Mouse (Mus musculus) limb, embryonic 10.5 days (tissue): ENCODE results near the gene Syt2. TPM values are rescaled to one million over a fixed set of nuclear protein-coding genes. Genes with fewer than 3 reads are reported as not detected.

ENCODE experiments used
- DNase-seq: peaks from one replicate; pipeline ENCODE4 v3.0.0-alpha.2; 2017; ENCODE audit warnings: low spot score
- H3K27ac ChIP-seq: fragments of 300-500 bp; sonication (generic); 2 replicates; pipeline ENCODE4 v1.5.1; 2016; ENCODE audit warnings: mild to moderate bottlenecking
- H3K27me3 ChIP-seq: fragments of 300-500 bp; sonication (generic); 2 replicates; pipeline ENCODE4 v1.6.1; 2016; ENCODE audit warnings: low read depth, mild to moderate bottlenecking; ENCODE audit not compliant: poor library complexity, severe bottlenecking
- H3K36me3 ChIP-seq: fragments of 300-500 bp; sonication (generic); 2 replicates; pipeline ENCODE4 v1.6.1; 2016; ENCODE audit warnings: mild to moderate bottlenecking, moderate library complexity
- H3K4me1 ChIP-seq: fragments of 300-500 bp; sonication (generic); 2 replicates; pipeline ENCODE4 v1.6.1; 2016
- H3K4me3 ChIP-seq: fragments of 300-500 bp; sonication (generic); 2 replicates; pipeline ENCODE4 v1.5.1; 2016; ENCODE audit warnings: mild to moderate bottlenecking, moderate library complexity
- H3K9me3 ChIP-seq: fragments of 300-500 bp; sonication (generic); replicated peaks from 2 replicates; pipeline ENCODE4 v1.6.1; 2016; ENCODE audit warnings: mild to moderate bottlenecking
- WGBS: fragments of 180-500 bp; shearing (Covaris S2); methylation state at CpG from one replicate; pipeline ENCODE4 v1.1.7; 2016; 5-methylcytosine and 5-hydroxymethylcytosine counted together
- polyA plus RNA-seq: library from polyadenylated mRNA; unstranded; fragments of >200 nt; fragmentation: Nextera tagmentation; extraction: Ambion mirVana; gene quantifications from 2 replicates; pipeline ENCODE4 v1.2.1, GENCODE M21; 2016

Syt2 gene
- polyA plus RNA-seq, 1 experiment from 2014 or later = 0.06 TPM

- Histone ChIP-seq H3K4me1 (0 out of 2 replicates have a peak, but pooled peaks cover 5% of the 10 kb centered on the region), H3K27me3 (no peaks in the 10 kb centered on the region), H3K4me3 (no peak overlapping the region), H3K9me3 (no peaks in the 10 kb centered on the region), H3K27ac (no peak overlapping the region), H3K36me3 (peaks cover 34% of the 10 kb centered on the region)
- no peak for DNase-seq
- 83% methylated on average over 3 of the region's 3 CpGs for WGBS
These were observed 10.2 kb upstream of the Syt2 start for GRCm38 (mm10) chr1:134636245-134636644.

- peaks cover 2% of the 10 kb centered on the region; the same call in 1 of the 2 replicates for H3K27me3 ChIP-seq
- no peak overlapping the region for H3K4me3 ChIP-seq
- H3K4me1 ChIP-seq = 0 out of 2 replicates have a peak, but pooled peaks cover 5% of the 10 kb centered on the region
- no peak for DNase-seq
- WGBS = 13% methylated on average over 3 of the region's 3 CpGs
- H3K27ac ChIP-seq = no peak overlapping the region
- H3K9me3 ChIP-seq = no peaks in the 10 kb centered on the region
- peaks cover 29% of the 10 kb centered on the region for H3K36me3 ChIP-seq
These were observed 9.8 kb upstream of the Syt2 start for GRCm38 (mm10) chr1:134636684-134637083.

- no peak for DNase-seq
- Histone ChIP-seq H3K36me3 (peaks cover 16% of the 10 kb centered on the region), H3K4me1 (0 out of 2 replicates have a peak, but pooled peaks cover 5% of the 10 kb centered on the region), H3K4me3 (no peak overlapping the region), H3K27ac (no peak overlapping the region), H3K9me3 (no peaks in the 10 kb centered on the region), H3K27me3 (peaks cover 15% of the 10 kb centered on the region)
- 53% methylated on average over 3 of the region's 3 CpGs for WGBS
These were observed 8.4 kb upstream of the Syt2 start for GRCm38 (mm10) chr1:134638041-134638440.

- Histone ChIP-seq H3K9me3 (no peaks in the 10 kb centered on the region), H3K4me1 (0 out of 2 replicates have a peak, but pooled peaks cover 5% of the 10 kb centered on the region), H3K36me3 (peaks cover 11% of the 10 kb centered on the region), H3K4me3 (no peak overlapping the region), H3K27me3 (peaks cover 20% of the 10 kb centered on the region), H3K27ac (no peak overlapping the region)
- 38% methylated on average over 7 of the region's 7 CpGs for WGBS
- DNase-seq = no peak
These were observed 8.0 kb upstream of the Syt2 start for GRCm38 (mm10) chr1:134638522-134638921.

GRCm38 (mm10) chr1:134639460-134639859 is 7.0 kb upstream of the Syt2 start:
- 0 out of 2 replicates have a peak, but pooled peaks cover 5% of the 10 kb centered on the region for H3K4me1 ChIP-seq
- H3K27ac ChIP-seq = no peak overlapping the region
- no peaks in the 10 kb centered on the region for H3K9me3 ChIP-seq
- no peak overlapping the region for H3K4me3 ChIP-seq
- peaks cover 1% of the 10 kb centered on the region; the same call in 1 of the 2 replicates for H3K36me3 ChIP-seq
- peaks cover 29% of the 10 kb centered on the region for H3K27me3 ChIP-seq
- 80% methylated on average over 6 of the region's 6 CpGs for WGBS
- no peak for DNase-seq

GRCm38 (mm10) chr1:134641507-134641906 is 5.0 kb upstream of the Syt2 start:
- no peaks in the 10 kb centered on the region for H3K9me3 ChIP-seq
- H3K36me3 ChIP-seq = no peaks in the 10 kb centered on the region
- H3K4me1 ChIP-seq = peaks cover 13% of the 10 kb centered on the region
- WGBS = 22% methylated on average over 3 of the region's 3 CpGs
- no peak overlapping the region for H3K27ac ChIP-seq
- DNase-seq = no peak
- H3K4me3 ChIP-seq = no peak overlapping the region
- peaks cover 50% of the 10 kb centered on the region for H3K27me3 ChIP-seq

- no peaks in the 10 kb centered on the region for H3K9me3 ChIP-seq
- H3K4me3 ChIP-seq = no peak overlapping the region
- no peaks in the 10 kb centered on the region for H3K36me3 ChIP-seq
- peaks cover 25% of the 10 kb centered on the region for H3K4me1 ChIP-seq
- peaks cover 72% of the 10 kb centered on the region for H3K27me3 ChIP-seq
- no peak overlapping the region for H3K27ac ChIP-seq
- WGBS = 80% methylated on average over 6 of the region's 6 CpGs
- DNase-seq = no peak
These were observed 2.8 kb upstream of the Syt2 start for GRCm38 (mm10) chr1:134643702-134644101.

- Histone ChIP-seq H3K36me3 (no peaks in the 10 kb centered on the region), H3K4me3 (peak overlapping the region; percentile 53), H3K27me3 (peaks cover 89% of the 10 kb centered on the region), H3K9me3 (no peaks in the 10 kb centered on the region), H3K4me1 (peaks cover 25% of the 10 kb centered on the region), H3K27ac (no peak overlapping the region)
- DNase-seq = no peak
- 15% methylated on average over 16 of the region's 16 CpGs for WGBS
These were observed 873 bp upstream of the Syt2 start for GRCm38 (mm10) chr1:134645408-134646200.

GRCm38 (mm10) chr1:134646963-134647282 is 446 bp downstream of the Syt2 start:
- H3K36me3 ChIP-seq = no peaks in the 10 kb centered on the region
- under 1% methylated on average over 28 of the region's 28 CpGs for WGBS
- no peaks in the 10 kb centered on the region for H3K9me3 ChIP-seq
- no peak overlapping the region for H3K27ac ChIP-seq
- H3K4me3 ChIP-seq = peak overlapping the region; percentile 53
- no peak for DNase-seq
- H3K27me3 ChIP-seq = peaks cover 98% of the 10 kb centered on the region
- peaks cover 33% of the 10 kb centered on the region for H3K4me1 ChIP-seq

- H3K4me3 ChIP-seq = peak overlapping the region; percentile 53; the same call in 1 of the 2 replicates
These were observed 1.1 kb downstream of the Syt2 start for GRCm38 (mm10) chr1:134647591-134647990.

GRCm38 (mm10) chr1:134650816-134651215 is 4.3 kb downstream of the Syt2 start:
- Histone ChIP-seq H3K36me3 (no peaks in the 10 kb centered on the region), H3K9me3 (no peaks in the 10 kb centered on the region), H3K27me3 (peaks cover 81% of the 10 kb centered on the region), H3K4me3 (no peak overlapping the region), H3K27ac (no peak overlapping the region), H3K4me1 (peaks cover 46% of the 10 kb centered on the region)
- 87% methylated on average over 5 of the region's 5 CpGs for WGBS
- no peak for DNase-seq

More at GRCm38 (mm10) chr1:134647591-134647990, 1.1 kb downstream of the Syt2 start:
- Histone ChIP-seq H3K27ac (no peak overlapping the region), H3K27me3 (peaks cover 98% of the 10 kb centered on the region), H3K4me1 (peaks cover 39% of the 10 kb centered on the region), H3K36me3 (no peaks in the 10 kb centered on the region), H3K9me3 (no peaks in the 10 kb centered on the region)
- no peak for DNase-seq
- WGBS = 26% methylated on average over 7 of the region's 7 CpGs

GRCm38 (mm10) chr1:134651268-134651850 is 4.9 kb downstream of the Syt2 start:
- H3K27me3 ChIP-seq = peaks cover 76% of the 10 kb centered on the region
- H3K9me3 ChIP-seq = no peaks in the 10 kb centered on the region
- DNase-seq = no peak
- 59% methylated on average over 13 of the region's 13 CpGs for WGBS
- H3K4me1 ChIP-seq = peaks cover 41% of the 10 kb centered on the region
- no peak overlapping the region for H3K4me3 ChIP-seq
- no peak overlapping the region for H3K27ac ChIP-seq
- H3K36me3 ChIP-seq = no peaks in the 10 kb centered on the region

GRCm38 (mm10) chr1:134651851-134652398 is 5.4 kb downstream of the Syt2 start:
- Histone ChIP-seq H3K27ac (no peak overlapping the region), H3K4me1 (peaks cover 35% of the 10 kb centered on the region), H3K4me3 (no peak overlapping the region), H3K27me3 (peaks cover 70% of the 10 kb centered on the region), H3K36me3 (no peaks in the 10 kb centered on the region), H3K9me3 (no peaks in the 10 kb centered on the region)
- no peak for DNase-seq
- 22% methylated on average over 4 of the region's 4 CpGs for WGBS
